Mouse (Mus musculus): Measurements from ENCODE around the gene Babam2.

The Babam2 gene

GRCm38 (mm10) chr5:32051899-32052298 lies 354.4 kb downstream of the Babam2 start:
- DNase-seq (ENCODE audit: low spot score in 2 of 2) = no peak

- no peak for DNase-seq (ENCODE audit: low spot score in 2 of 2)
Measured at GRCm38 (mm10) chr5:32052467-32052866, 355.0 kb downstream of the Babam2 start.

- no peak for DNase-seq (ENCODE audit: low spot score in 2 of 2)
Measured at GRCm38 (mm10) chr5:32053476-32053875, 356.0 kb downstream of the Babam2 start.

GRCm38 (mm10) chr5:32055676-32056075 lies 358.2 kb downstream of the Babam2 start:
- no peak for DNase-seq (ENCODE audit: low spot score in 2 of 2)

- no peak for DNase-seq (ENCODE audit: low spot score in 2 of 2)
Measured at GRCm38 (mm10) chr5:32056126-32056525, 358.6 kb downstream of the Babam2 start.

GRCm38 (mm10) chr5:32058481-32059253 lies 361.2 kb downstream of the Babam2 start:
- no peak for DNase-seq (ENCODE audit: low spot score in 2 of 2)

GRCm38 (mm10) chr5:32059254-32059796 lies 361.8 kb downstream of the Babam2 start:
- DNase-seq (ENCODE audit: low spot score in 2 of 2) = no peak

- no peak for DNase-seq (ENCODE audit: low spot score in 2 of 2)
Measured at GRCm38 (mm10) chr5:32060485-32060884, 363.0 kb downstream of the Babam2 start.

GRCm38 (mm10) chr5:32061854-32062253 lies 364.4 kb downstream of the Babam2 start:
- DNase-seq (ENCODE audit: low spot score in 2 of 2) = no peak

- DNase-seq (ENCODE audit: low spot score in 2 of 2) = no peak
Measured at GRCm38 (mm10) chr5:32064341-32065105, 367.0 kb downstream of the Babam2 start.

- DNase-seq (ENCODE audit: low spot score in 2 of 2) = no peak
Measured at GRCm38 (mm10) chr5:32066015-32066734, 368.7 kb downstream of the Babam2 start.

- no peak for DNase-seq (ENCODE audit: low spot score in 2 of 2)
Measured at GRCm38 (mm10) chr5:32066839-32067238, 369.4 kb downstream of the Babam2 start.

GRCm38 (mm10) chr5:32068616-32069015 lies 371.1 kb downstream of the Babam2 start:
- DNase-seq (ENCODE audit: low spot score in 2 of 2) = no peak

GRCm38 (mm10) chr5:32069096-32069495 lies 371.6 kb downstream of the Babam2 start:
- no peak for DNase-seq (ENCODE audit: low spot score in 2 of 2)

GRCm38 (mm10) chr5:32069566-32070169 lies 372.2 kb downstream of the Babam2 start:
- no peak for DNase-seq (ENCODE audit: low spot score in 2 of 2)

- DNase-seq (ENCODE audit: low spot score in 2 of 2) = no peak
Measured at GRCm38 (mm10) chr5:32070781-32071180, 373.3 kb downstream of the Babam2 start.

GRCm38 (mm10) chr5:32071314-32071713 lies 373.8 kb downstream of the Babam2 start:
- no peak for DNase-seq (ENCODE audit: low spot score in 2 of 2)

GRCm38 (mm10) chr5:32071824-32072223 lies 374.3 kb downstream of the Babam2 start:
- DNase-seq (ENCODE audit: low spot score in 2 of 2) = no peak

GRCm38 (mm10) chr5:32072877-32073276 lies 375.4 kb downstream of the Babam2 start:
- DNase-seq (ENCODE audit: low spot score in 2 of 2) = no peak

GRCm38 (mm10) chr5:32074053-32074452 lies 376.6 kb downstream of the Babam2 start:
- DNase-seq (ENCODE audit: low spot score in 2 of 2) = no peak

- no peak for DNase-seq (ENCODE audit: low spot score in 2 of 2)
Measured at GRCm38 (mm10) chr5:32077139-32077538, 379.7 kb downstream of the Babam2 start.

GRCm38 (mm10) chr5:32078986-32079385 lies 381.5 kb downstream of the Babam2 start:
- DNase-seq (ENCODE audit: low spot score in 2 of 2) = no peak

Measured in frontal cortex, postnatal 25 days (tissue).